Mouse (Mus musculus) C2C12 (cell line): Measurements from ENCODE around the gene Tnip1. TPM values are rescaled to one million over a fixed set of nuclear protein-coding genes. Genes with fewer than 3 reads are reported as not detected.
A peak's percentile ranks its signal among the peaks of the same experiment; 100 is the strongest.

Experiments used
- H3K27me3 ChIP-seq: one replicate; pipeline ENCODE4 v1.6.1; 2011; ENCODE audit not compliant: control insufficient read depth, insufficient read depth, insufficient read length
- H3K36me3 ChIP-seq: one replicate; pipeline ENCODE4 v1.6.1; 2011; ENCODE audit not compliant: control insufficient read depth, insufficient read depth
- H3K4me3 ChIP-seq: one replicate; pipeline ENCODE4 v1.5.1; 2011; ENCODE audit warnings: mild to moderate bottlenecking, control low read depth; ENCODE audit not compliant: poor library complexity, insufficient read depth, severe bottlenecking
- H3K79me2 ChIP-seq: one replicate; pipeline ENCODE4 v1.6.1; 2011; ENCODE audit not compliant: control insufficient read depth, insufficient read depth
- H3K79me3 ChIP-seq: one replicate; pipeline ENCODE4 v1.6.1; 2011; ENCODE audit warnings: low read depth, control low read depth
- H3ac ChIP-seq: one replicate; pipeline ENCODE3; 2011; ENCODE audit warnings: low read depth; ENCODE audit not compliant: control insufficient read depth, insufficient read length
- CEBPB ChIP-seq: IDR thresholded peaks from one replicate; pipeline ENCODE4 v1.6.1; 2011; ENCODE audit warnings: low read depth, mild to moderate bottlenecking, control low read depth, moderate library complexity
- CTCF ChIP-seq: IDR thresholded peaks from one replicate; pipeline ENCODE4 v1.5.1; 2011; ENCODE audit not compliant: control insufficient read depth, insufficient read depth, insufficient read length
- FOSL1 ChIP-seq: IDR thresholded peaks from one replicate; pipeline ENCODE4 v1.8.0; 2011; ENCODE audit warnings: mild to moderate bottlenecking, low read length; ENCODE audit not compliant: poor library complexity, insufficient read depth, severe bottlenecking
- MAX ChIP-seq: IDR thresholded peaks from one replicate; pipeline ENCODE4 v1.6.1; 2011; ENCODE audit warnings: mild to moderate bottlenecking, control low read depth
- MYOD1 ChIP-seq: IDR thresholded peaks from one replicate; pipeline ENCODE4 v1.6.1; 2011; ENCODE audit warnings: low read depth; ENCODE audit not compliant: control insufficient read depth, insufficient read length
- MYOG ChIP-seq: IDR thresholded peaks from one replicate; pipeline ENCODE4 v1.6.1; 2011; ENCODE audit not compliant: control insufficient read depth, insufficient read length; ENCODE audit errors: extremely low read depth
- USF1 ChIP-seq: IDR thresholded peaks from one replicate; pipeline ENCODE4 v1.6.1; 2011; ENCODE audit warnings: low read depth, mild to moderate bottlenecking, control low read depth, moderate library complexity
- polyA plus RNA-seq: library from polyadenylated mRNA; unstranded; fragments of >200 nt; fragmentation: generic; extraction: Trizol; gene quantifications from one replicate; pipeline ENCODE4 v1.2.1, GENCODE M21; 2012; ENCODE audit warnings: missing spikeins

Tnip1 gene
- polyA plus RNA-seq, 1 experiment, result 18.8 TPM

DNA sequence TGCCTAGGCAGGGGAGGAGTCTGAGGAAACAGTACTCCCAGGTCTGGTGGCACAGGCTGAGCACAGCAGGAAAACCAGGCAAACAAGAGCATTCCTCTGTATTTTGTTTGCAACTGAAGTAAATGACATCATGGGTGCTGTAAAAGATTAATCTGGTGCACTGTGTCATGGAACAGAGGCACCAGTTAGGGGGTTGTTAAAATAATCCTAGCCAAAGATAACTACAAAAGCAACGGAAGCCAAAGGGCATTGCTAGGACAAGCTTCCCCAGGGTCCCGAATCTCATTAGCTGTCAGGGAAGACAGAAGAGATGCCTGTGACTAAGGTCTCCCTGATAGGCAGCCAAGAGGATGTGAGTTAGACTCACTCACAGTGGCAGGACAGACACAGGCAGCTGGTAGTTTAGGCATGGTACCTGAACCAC lies 81.7 kb downstream of the Tnip1 start:
- H3ac ChIP-seq, result no peak overlapping the region
- TF ChIP-seq MYOG (no peak), MYOD1 (peak; percentile 76)
- no peaks in the 10 kb centered on the region for H3K27me3 ChIP-seq
- no peaks in the 10 kb centered on the region for H3K36me3 ChIP-seq
- H3K4me3 ChIP-seq, result no peak overlapping the region
- no peaks in the 10 kb centered on the region for H3K79me2 ChIP-seq
- H3K79me3 ChIP-seq, result no peaks in the 10 kb centered on the region

DNA sequence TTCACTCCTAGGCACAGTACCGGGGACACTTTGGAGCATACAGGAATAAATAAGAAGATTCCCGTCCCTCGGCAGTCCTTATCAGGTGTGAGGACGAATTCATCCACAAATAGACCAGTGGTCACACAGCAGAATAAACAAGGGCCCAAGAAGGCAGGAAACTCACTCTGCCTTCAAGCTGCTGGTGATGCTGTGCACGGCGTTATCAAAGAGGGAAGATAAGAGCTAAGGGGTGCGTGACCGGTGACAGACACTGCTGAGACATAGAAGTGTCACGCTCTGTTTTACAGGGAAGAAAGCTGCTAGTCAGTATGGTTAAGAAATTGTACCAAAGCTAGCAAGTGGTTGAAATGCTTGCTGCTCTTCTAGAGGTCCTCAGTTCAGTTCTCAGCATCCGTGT lies 82.8 kb downstream of the Tnip1 start:
- TF ChIP-seq CEBPB (no peak), USF1 (no peak), MYOG (no peak), MAX (no peak), FOSL1 (no peak), MYOD1 (no peak), CTCF (no peak)

DNA sequence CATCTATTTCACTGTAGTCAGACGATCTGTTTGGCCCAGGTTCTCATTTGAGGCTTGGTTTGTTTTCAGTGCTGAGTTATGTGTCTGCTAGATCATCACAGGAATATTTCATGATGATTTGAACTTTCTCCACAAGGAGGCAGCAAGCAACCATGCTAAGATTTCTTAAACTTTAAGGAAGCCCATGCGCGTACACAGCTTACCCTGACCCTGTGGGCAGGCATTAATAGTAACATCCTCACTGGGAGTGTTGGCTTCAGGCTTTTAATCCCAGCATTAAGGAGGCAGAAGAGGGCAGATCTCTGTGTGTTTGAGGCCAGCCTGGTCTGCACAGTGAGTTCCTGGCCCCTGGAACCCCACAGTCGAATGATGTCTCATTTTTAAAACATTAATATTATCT lies 83.3 kb downstream of the Tnip1 start:
- H3ac ChIP-seq, result peak overlapping the region; percentile 43
- no peak overlapping the region for H3K4me3 ChIP-seq
- no peaks in the 10 kb centered on the region for H3K79me2 ChIP-seq
- peaks cover 5% of the 10 kb centered on the region for H3K36me3 ChIP-seq
- H3K79me3 ChIP-seq, result no peaks in the 10 kb centered on the region
- TF ChIP-seq USF1 (no peak), MAX (no peak), MYOG (no peak), CTCF (no peak), FOSL1 (no peak), CEBPB (no peak), MYOD1 (no peak)
- no peaks in the 10 kb centered on the region for H3K27me3 ChIP-seq

More for the DNA sequence above, 82.8 kb downstream of the Tnip1 start:
- peaks cover 3% of the 10 kb centered on the region for H3K36me3 ChIP-seq
- no peaks in the 10 kb centered on the region for H3K27me3 ChIP-seq
- no peaks in the 10 kb centered on the region for H3K79me2 ChIP-seq
- H3K79me3 ChIP-seq, result no peaks in the 10 kb centered on the region
- H3K4me3 ChIP-seq, result no peak overlapping the region
- no peak overlapping the region for H3ac ChIP-seq

DNA sequence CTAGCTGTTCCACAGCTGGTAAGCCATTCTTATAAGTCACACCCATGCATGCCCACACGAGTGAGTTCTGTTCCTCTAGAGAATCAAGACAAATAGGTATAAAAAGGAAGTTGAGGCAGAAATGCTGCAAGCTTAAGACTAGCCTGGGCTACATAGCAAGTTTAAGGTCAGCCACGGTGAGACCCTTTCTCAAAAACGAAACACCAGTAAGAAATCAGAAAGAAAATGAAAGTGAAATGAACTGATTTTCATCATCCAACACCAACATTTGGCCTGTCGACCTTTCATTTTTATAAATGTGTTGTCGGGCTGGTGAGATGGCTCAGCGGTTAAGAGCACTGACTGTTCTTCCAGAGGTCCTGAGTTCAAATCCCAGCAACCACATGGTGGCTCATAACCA lies 83.8 kb downstream of the Tnip1 start:
- Histone ChIP-seq H3K27me3 (no peaks in the 10 kb centered on the region), H3ac (no peak overlapping the region), H3K4me3 (no peak overlapping the region), H3K79me2 (no peaks in the 10 kb centered on the region), H3K36me3 (peaks cover 10% of the 10 kb centered on the region), H3K79me3 (no peaks in the 10 kb centered on the region)
- no peak for TF ChIP-seq CTCF
- TF ChIP-seq FOSL1, result no peak
- no peak for TF ChIP-seq CEBPB
- no peak for TF ChIP-seq MAX
- no peak for TF ChIP-seq USF1
- no peak for TF ChIP-seq MYOD1
- TF ChIP-seq MYOG, result no peak

DNA sequence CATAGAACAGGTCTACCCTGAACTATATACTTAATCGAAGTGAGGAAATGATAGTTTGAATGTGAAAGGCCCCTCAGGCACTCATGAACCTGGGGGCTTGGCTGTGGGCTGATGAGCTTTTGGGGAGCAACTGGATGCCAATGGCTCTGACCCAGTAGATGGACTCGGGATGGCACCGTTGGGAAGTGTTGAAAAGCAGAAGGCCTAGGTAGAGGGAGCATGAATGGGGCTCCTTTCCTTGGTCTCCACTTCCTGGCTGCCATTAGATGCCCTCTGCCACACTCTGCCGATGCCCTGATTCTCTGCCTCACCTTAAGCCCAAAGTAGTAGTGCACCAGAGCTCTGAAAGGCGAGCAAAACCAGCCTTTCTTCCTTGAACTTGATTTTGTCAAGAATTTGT lies 86.7 kb downstream of the Tnip1 start:
- Histone ChIP-seq H3ac (no peak overlapping the region), H3K79me2 (no peaks in the 10 kb centered on the region), H3K27me3 (no peaks in the 10 kb centered on the region), H3K36me3 (peaks cover 38% of the 10 kb centered on the region), H3K4me3 (no peak overlapping the region), H3K79me3 (no peaks in the 10 kb centered on the region)
- TF ChIP-seq USF1 (no peak), MYOG (no peak), CTCF (no peak), FOSL1 (no peak), CEBPB (no peak), MYOD1 (no peak), MAX (no peak)

DNA sequence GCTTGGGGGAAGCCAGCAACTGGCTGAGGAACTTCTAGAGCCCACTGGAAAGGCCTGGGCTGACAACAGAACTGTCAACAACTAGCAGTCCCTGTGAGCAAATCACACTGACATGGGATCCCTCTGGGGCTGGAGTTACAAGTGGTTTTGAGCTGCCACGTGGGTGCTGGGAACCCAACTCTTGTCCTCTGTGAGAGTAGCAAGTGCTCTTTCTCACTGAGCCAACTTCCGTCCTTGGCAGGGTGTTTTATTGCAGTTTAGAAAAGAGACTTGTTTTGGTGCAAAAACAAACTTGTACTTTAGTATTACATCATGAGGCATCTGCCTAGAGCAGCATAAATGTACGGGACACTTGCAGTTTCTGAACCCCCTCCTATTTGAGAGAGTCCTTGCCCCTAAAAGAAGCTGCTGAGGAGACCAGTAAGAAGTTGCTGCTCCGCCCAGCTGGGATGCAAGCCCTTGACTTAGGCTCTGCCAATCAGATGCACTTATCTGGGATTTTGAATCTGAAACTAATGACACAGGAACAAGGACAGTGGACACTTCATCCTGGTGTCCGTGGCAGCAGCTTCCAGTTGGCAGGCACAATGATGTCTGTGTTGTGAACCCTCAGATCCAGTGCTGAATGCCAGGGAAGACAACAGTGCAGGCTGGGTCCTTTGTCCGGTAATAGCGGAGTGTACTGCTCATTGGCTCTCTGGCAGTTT lies 90.7 kb downstream of the Tnip1 start:
- peaks cover 29% of the 10 kb centered on the region for H3K79me3 ChIP-seq
- H3ac ChIP-seq, result no peak overlapping the region
- H3K4me3 ChIP-seq, result no peak overlapping the region
- peaks cover 70% of the 10 kb centered on the region for H3K36me3 ChIP-seq
- H3K79me2 ChIP-seq, result peaks cover 36% of the 10 kb centered on the region
- TF ChIP-seq CEBPB, result no peak
- TF ChIP-seq MYOG, result no peak
- no peak for TF ChIP-seq MYOD1
- TF ChIP-seq MAX, result no peak
- no peak for TF ChIP-seq FOSL1
- TF ChIP-seq USF1, result no peak
- no peak for TF ChIP-seq CTCF
- H3K27me3 ChIP-seq, result no peaks in the 10 kb centered on the region
